Mouse (Mus musculus): Measurements from ENCODE around the gene Cd68.
A peak's percentile ranks its signal among the peaks of the same experiment; 100 is the strongest.
"Not testable (repeated sequence)": the region's sequence is repeated elsewhere in the genome, so short reads cannot be mapped to it uniquely, and the experiment has no call there.

Cd68 gene

GRCm38 (mm10) chr11:69665961-69666664 lies at the start of gene Cd68:
Cd68 (minus strand) TSS chr11:69666153.
- peak; percentile 80 to 85 for DNase-seq (ENCODE audit: low spot score in 2 of 2)

GRCm38 (mm10) chr11:69715482-69715881 lies 49.5 kb upstream of the Cd68 start:
- no peak for DNase-seq (ENCODE audit: low spot score in 2 of 2)

GRCm38 (mm10) chr11:69714636-69715329 lies 48.8 kb upstream of the Cd68 start:
- DNase-seq (ENCODE audit: low spot score in 2 of 2) = no peak

- no peak for DNase-seq (ENCODE audit: low spot score in 2 of 2)
Observed at GRCm38 (mm10) chr11:69712954-69713672, 47.2 kb upstream of the Cd68 start.

GRCm38 (mm10) chr11:69711082-69711481 lies 45.1 kb upstream of the Cd68 start:
- no peak for DNase-seq (ENCODE audit: low spot score in 2 of 2)

GRCm38 (mm10) chr11:69710470-69710869 lies 44.5 kb upstream of the Cd68 start:
- DNase-seq (ENCODE audit: low spot score in 2 of 2) = no peak

GRCm38 (mm10) chr11:69709554-69710446 lies 43.8 kb upstream of the Cd68 start:
- DNase-seq (ENCODE audit: low spot score in 2 of 2) = no peak

GRCm38 (mm10) chr11:69708614-69709265 lies 42.8 kb upstream of the Cd68 start:
- DNase-seq (ENCODE audit: low spot score in 2 of 2) = no peak

GRCm38 (mm10) chr11:69707873-69708381 lies 42.0 kb upstream of the Cd68 start:
- no peak for DNase-seq (ENCODE audit: low spot score in 2 of 2)

GRCm38 (mm10) chr11:69707480-69707847 lies 41.5 kb upstream of the Cd68 start:
- no peak for DNase-seq (ENCODE audit: low spot score in 2 of 2)

- peak; percentile 24 to 42 for DNase-seq (ENCODE audit: low spot score in 2 of 2)
Observed at GRCm38 (mm10) chr11:69706775-69707479, 41.0 kb upstream of the Cd68 start.

GRCm38 (mm10) chr11:69704613-69705010 lies 38.7 kb upstream of the Cd68 start:
- DNase-seq (ENCODE audit: low spot score in 2 of 2) = no peak

GRCm38 (mm10) chr11:69703814-69704612 lies 38.1 kb upstream of the Cd68 start:
- DNase-seq (ENCODE audit: low spot score in 2 of 2) = no peak

- DNase-seq (ENCODE audit: low spot score in 2 of 2) = not testable (repeated sequence)
Observed at GRCm38 (mm10) chr11:69703381-69703780, 37.4 kb upstream of the Cd68 start.

- not testable (repeated sequence) for DNase-seq (ENCODE audit: low spot score in 2 of 2)
Observed at GRCm38 (mm10) chr11:69702886-69703285, 36.9 kb upstream of the Cd68 start.

GRCm38 (mm10) chr11:69699595-69699994 lies 33.6 kb upstream of the Cd68 start:
- no peak for DNase-seq (ENCODE audit: low spot score in 2 of 2)

GRCm38 (mm10) chr11:69698574-69698973 lies 32.6 kb upstream of the Cd68 start:
- DNase-seq (ENCODE audit: low spot score in 2 of 2) = no peak

GRCm38 (mm10) chr11:69697396-69697795 lies 31.4 kb upstream of the Cd68 start:
- DNase-seq (ENCODE audit: low spot score in 2 of 2) = no peak

All from right cerebral cortex, adult 2 months (tissue).